Mouse (Mus musculus) erythroblast, embryonic 14.5 days (primary cell): ENCODE data around the gene Nxnl1.

Experiments used
- GATA1 ChIP-seq: IDR thresholded peaks from 2 replicates; pipeline ENCODE4 v1.6.1; 2012; ENCODE audit warnings: low read length, inconsistent platforms, mixed read lengths
- TAL1 ChIP-seq: IDR thresholded peaks from 3 replicates; pipeline ENCODE4 v1.6.1; 2012; ENCODE audit warnings: low read length, inconsistent platforms, mixed read lengths

DNA sequence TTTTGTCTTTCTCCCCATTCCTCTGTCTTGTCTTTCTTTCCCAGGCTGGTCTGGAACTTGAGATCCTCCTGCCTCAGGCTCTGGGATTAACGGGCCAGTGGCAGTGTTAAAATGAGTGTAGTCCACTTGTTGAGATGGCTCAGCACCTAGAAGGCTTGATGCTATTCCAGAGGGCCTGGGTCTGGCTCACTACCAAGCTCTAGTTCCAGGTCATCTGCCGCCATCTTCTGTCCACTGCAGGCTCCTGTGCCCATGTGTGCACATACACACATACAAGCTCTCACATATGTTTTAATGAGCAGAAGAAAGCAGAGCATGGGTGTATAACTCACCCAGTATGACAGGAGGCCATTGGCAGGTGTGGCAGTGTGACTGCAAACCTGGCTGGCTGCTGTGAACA, 5.7 kb upstream of the Nxnl1 start:
- no peak for TF ChIP-seq GATA1
- TF ChIP-seq TAL1 = no peak
